Mouse (Mus musculus): Measurements from ENCODE around the gene Kcnip2.

Kcnip2 gene

GRCm38 (mm10) chr19:45815831-45816405 is at the start of gene Kcnip2:
TSS of gene Kcnip2 (minus strand) at chr19:45816061.
- ChIA-PET POLR2A (interaction anchor here in 2 of 4 experiments (0.6 to 3.8 kb wide), 17 partner anchors 11 to 638 kb away, joined by 3 to 15 read pairs (median 3); partner anchors contain the start of gene Armh3 (in 1 of the 2)), CTCF (interaction anchor here (0.6 to 3.0 kb wide), 17 partner anchors 11 to 1121 kb away, joined by 3 to 11 read pairs (median 4); partner anchors contain the start of gene Sufu (in 1 of the 4))

DNA sequence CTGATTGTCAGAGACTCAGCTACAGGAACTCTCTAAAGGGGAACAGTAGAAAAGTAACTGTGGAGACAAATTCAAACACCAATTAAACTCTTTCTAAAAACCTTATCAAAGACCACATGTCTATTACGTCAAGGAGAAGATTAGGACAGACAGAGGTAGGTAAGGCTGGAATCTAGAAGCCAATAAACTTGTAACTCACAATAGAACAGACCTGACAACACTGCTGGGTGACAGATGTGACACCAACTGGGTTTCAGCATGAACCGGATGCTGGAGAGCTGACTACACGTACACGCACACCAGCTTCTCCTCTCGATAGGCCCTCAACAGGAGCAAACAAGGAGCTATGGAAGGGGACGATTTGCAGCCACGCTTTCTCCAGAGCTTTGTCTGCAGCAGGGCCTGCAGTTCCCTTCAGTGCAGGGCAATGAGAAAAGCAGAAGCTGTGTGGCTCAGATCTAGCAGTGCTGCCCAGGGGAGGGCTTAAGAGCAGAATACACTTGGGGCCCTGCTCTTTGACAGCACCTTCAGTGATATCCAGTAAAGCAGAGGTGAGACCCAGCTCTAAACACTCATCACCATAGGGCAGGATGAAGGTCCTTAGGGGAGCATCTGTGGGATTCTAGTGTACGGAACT is 39.5 kb upstream of the Kcnip2 start:
- ChIA-PET CTCF (interaction anchor here in 1 of 4 experiments (0.6 kb wide), 1 partner anchor 80 kb away, joined by 4 read pairs; no protein-coding TSS in a partner anchor), POLR2A (interaction anchor here in 3 of 4 experiments (0.5 to 1.3 kb wide), 6 partner anchors 10 to 306 kb away, joined by 3 read pairs; no protein-coding TSS in a partner anchor)

DNA sequence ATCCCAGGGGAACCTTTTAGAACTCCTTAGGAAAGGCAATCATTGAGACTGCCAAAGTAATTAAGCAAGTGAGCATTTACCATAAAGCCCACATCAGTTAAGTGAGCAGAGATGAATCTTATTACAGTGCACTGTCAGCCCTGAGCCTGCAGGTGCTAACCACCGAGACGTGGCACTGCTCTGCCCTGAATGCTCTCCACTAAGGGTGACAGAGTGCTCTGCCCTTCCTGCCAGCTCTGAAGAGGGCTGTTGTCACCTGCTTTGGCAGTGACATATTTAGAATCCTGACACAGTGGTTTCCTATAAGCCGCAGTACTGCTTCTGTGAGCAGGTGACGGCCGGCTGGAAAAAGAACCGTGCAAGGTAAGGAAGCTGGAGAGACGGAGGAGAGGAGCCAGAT is 38.7 kb upstream of the Kcnip2 start:
- CTCF ChIA-PET: interaction anchor here in 2 of 4 experiments (0.6 to 0.8 kb wide), 2 partner anchors 81 to 160 kb away, joined by 4 read pairs; no protein-coding TSS in a partner anchor
- POLR2A ChIA-PET: interaction anchor here in 2 of 4 experiments (1.2 to 1.3 kb wide), 2 partner anchors 12 to 50 kb away, joined by 3 read pairs; no protein-coding TSS in a partner anchor

GRCm38 (mm10) chr19:45847733-45848093 is 31.9 kb upstream of the Kcnip2 start:
- ChIA-PET POLR2A (interaction anchor here in 2 of 4 experiments (0.6 to 4.1 kb wide), 5 partner anchors 10 to 495 kb away, joined by 3 to 18 read pairs (median 3); no protein-coding TSS in a partner anchor), CTCF (interaction anchor here (0.5 to 1.1 kb wide), 5 partner anchors 10 to 573 kb away, joined by 3 to 7 read pairs (median 3); no protein-coding TSS in a partner anchor)

DNA sequence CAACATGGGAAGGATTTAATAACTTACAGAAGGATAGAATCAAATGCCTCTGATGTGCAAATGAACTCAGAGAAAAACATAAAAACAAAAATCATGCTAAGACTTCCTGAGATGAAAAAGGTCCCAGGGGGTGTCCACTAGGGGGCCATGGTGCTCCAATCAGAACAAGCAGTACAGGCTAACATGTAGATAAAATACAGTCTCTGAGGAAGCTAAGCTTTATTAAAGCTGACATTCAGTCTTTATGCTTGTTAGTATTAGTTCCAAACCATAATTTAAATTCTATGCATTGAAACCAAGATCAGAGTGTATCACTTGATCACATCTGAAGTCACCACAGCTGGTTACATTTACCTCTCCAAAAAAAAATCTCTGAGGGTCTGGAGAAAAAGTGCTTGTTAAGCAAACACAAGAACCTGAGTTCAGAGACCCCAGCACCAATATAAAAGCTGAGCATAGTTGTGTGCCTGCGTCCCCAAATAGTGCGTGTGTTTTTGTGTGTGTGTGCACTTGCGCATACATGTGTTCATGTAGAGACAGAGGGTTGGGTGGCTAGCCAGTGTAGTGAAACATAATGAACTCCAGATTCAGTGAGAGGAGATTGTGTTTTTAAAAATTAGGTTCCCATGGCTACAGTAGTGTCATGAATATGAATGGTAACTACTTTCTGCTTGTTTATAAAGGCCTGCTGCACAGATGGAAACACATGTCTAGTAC is 31.3 kb upstream of the Kcnip2 start:
- POLR2A ChIA-PET: interaction anchor here in 2 of 4 experiments (0.6 to 4.1 kb wide), 5 partner anchors 11 to 496 kb away, joined by 3 to 18 read pairs (median 3); no protein-coding TSS in a partner anchor

GRCm38 (mm10) chr19:45844209-45844608 is 28.3 kb upstream of the Kcnip2 start:
- POLR2A ChIA-PET: interaction anchor here in 2 of 4 experiments (0.9 to 4.1 kb wide), 6 partner anchors 8 to 202 kb away, joined by 3 to 18 read pairs (median 3); no protein-coding TSS in a partner anchor
- CTCF ChIA-PET: interaction anchor here in 3 of 4 experiments (0.5 to 1.3 kb wide), 4 partner anchors 55 to 458 kb away, joined by 3 to 9 read pairs (median 3); partner anchors contain the start of gene Hps6 (in 1 of the 3)

More for the DNA sequence above, 31.3 kb upstream of the Kcnip2 start:
- CTCF ChIA-PET: interaction anchor here (0.5 to 2.2 kb wide), 7 partner anchors 10 to 573 kb away, joined by 3 to 10 read pairs (median 3); no protein-coding TSS in a partner anchor

DNA sequence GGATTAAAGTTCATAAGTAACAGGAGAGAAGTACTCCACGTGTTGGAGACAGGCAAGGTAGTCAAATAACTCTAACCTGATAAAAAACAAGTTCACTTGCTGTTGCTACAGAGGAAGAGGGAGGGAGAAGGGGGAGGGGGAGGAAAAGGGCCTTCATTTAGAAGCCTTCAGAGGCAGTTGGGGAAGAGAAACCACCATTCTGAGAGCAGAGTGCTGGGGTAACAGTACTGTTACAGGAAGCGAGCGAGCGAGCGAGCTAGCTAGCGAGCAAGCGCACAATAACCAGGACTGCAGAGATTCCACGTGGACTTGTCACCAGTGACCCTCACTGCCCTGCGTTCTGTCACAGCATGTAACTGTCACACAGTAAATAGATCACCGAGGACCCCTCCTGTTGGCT is 27.6 kb upstream of the Kcnip2 start:
- ChIA-PET CTCF (no interaction called here), POLR2A (interaction anchor here in 1 of 4 experiments (0.9 kb wide), 1 partner anchor 21 kb away, joined by 3 read pairs; no protein-coding TSS in a partner anchor)

DNA sequence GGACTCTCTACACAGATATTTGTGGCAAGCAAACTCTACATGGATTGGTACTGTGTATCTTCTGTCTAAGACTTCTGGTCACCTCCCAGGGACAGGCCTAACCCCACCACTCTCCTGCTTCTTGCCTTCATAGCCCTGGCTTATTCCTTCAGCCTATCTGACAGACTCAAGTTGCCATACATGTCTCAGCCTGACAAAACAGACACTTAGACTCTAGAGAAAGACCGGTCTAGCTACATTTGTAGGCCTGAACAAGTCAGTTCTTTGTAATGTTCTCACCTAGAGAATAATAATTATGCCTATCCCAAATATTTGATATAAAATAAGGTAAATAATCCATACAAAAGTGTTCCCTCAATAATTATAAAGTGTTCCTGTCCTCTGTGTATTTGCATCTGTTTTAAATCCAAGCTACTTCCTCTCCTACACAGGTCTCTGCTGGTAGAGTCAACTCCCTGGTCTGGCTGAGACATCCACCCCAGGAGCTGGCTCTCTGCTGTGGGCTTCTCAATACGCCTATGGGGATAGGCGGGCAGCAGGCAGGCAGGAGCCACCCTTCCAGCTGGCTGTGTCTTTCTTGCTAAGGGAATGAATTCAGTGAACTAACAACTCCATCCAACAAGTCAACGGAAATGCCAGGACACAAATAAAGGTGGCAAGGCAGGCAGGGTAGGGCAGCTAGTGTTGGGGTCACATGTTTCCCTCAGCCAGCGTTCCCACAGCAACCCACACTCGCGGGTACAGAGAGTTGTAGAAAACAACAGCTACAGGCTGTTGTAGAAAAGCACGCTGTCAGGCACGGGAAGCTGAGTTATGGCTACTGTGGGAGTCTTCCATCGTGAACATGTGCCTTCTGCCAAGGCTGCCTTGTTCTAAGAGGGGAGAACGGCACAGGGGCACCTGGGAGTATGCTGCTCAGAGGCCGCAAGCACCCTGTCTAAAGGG is 21.5 kb upstream of the Kcnip2 start:
- POLR2A ChIA-PET: interaction anchor here in 2 of 4 experiments (0.6 to 3.0 kb wide), 5 partner anchors 8 to 24 kb away, joined by 3 to 18 read pairs (median 3); no protein-coding TSS in a partner anchor
- CTCF ChIA-PET: no interaction called here

DNA sequence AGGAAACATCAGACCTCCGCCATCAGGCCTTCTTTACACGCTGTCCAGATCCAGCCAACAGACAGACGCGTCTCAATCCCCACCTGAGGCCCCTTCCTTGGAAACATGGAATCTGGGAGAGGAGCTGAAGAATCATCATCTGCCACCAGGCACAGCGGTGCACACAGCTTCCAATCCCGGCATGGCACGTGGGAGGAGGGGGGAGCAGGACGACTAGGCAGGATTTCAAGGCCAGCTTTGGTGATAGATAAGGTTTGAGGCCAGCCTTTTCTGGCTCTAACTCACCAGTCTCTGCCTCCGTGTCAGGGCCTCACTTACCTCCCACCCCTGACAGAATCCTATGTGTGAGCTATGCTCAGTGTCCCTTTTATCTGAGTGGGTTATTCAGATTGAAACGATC is 19.6 kb upstream of the Kcnip2 start:
- CTCF ChIA-PET: interaction anchor here in 1 of 4 experiments (1.2 kb wide), 1 partner anchor 262 kb away, joined by 5 read pairs; no protein-coding TSS in a partner anchor
- POLR2A ChIA-PET: interaction anchor here in 3 of 4 experiments (0.6 to 3.0 kb wide), 7 partner anchors 8 to 78 kb away, joined by 3 to 18 read pairs (median 3); no protein-coding TSS in a partner anchor

GRCm38 (mm10) chr19:45833665-45834064 is 17.8 kb upstream of the Kcnip2 start:
- ChIA-PET CTCF (interaction anchor here in 1 of 4 experiments (0.7 kb wide), 1 partner anchor 1058 kb away, joined by 8 read pairs; no protein-coding TSS in a partner anchor), POLR2A (interaction anchor here in 1 of 4 experiments (0.7 kb wide), 1 partner anchor 298 kb away, joined by 3 read pairs; no protein-coding TSS in a partner anchor)

- ChIA-PET POLR2A (interaction anchor here in 1 of 4 experiments (0.6 kb wide), 1 partner anchor 1035 kb away, joined by 3 read pairs; no protein-coding TSS in a partner anchor), CTCF (no interaction called here)
Measured at GRCm38 (mm10) chr19:45830679-45831078, 14.8 kb upstream of the Kcnip2 start.

DNA sequence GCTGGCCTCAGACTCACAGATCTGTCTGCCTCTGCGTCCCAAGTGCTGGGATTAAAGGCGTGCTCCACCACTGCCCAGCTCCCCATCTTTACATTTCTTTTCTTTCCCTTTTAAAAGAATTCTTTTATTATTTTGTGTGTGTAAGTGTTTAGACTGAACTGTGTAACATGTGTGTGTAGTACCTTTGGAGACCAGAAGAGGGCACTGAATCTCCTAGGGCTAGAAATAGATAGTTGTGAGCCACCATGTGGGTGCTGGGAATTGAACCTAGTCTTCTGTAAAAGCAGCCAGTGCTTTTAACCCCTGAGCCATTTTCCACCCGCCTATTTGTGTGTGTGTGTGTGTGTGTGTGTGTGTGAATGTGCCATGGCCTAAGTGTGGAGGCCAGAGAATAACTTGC is 11.9 kb upstream of the Kcnip2 start:
- ChIA-PET CTCF (interaction anchor here (0.6 to 1.3 kb wide), 9 partner anchors 9 to 709 kb away, joined by 3 to 6 read pairs (median 3); no protein-coding TSS in a partner anchor), POLR2A (interaction anchor here (0.8 to 1.9 kb wide), 8 partner anchors 8 to 1899 kb away, joined by 3 to 14 read pairs (median 4); partner anchors contain the start of gene Kcnip2 (in 1 of the 4))

- ChIA-PET CTCF (interaction anchor here (0.5 to 1.3 kb wide), 11 partner anchors 9 to 277 kb away, joined by 3 to 6 read pairs (median 3); no protein-coding TSS in a partner anchor), POLR2A (interaction anchor here (0.7 to 1.9 kb wide), 11 partner anchors 8 to 1898 kb away, joined by 3 to 14 read pairs (median 3); partner anchors contain the start of gene Kcnip2 (in 1 of the 4))
Measured at GRCm38 (mm10) chr19:45827125-45827524, 11.3 kb upstream of the Kcnip2 start.

GRCm38 (mm10) chr19:45826146-45826545 is 10.3 kb upstream of the Kcnip2 start:
- ChIA-PET POLR2A (interaction anchor here in 1 of 4 experiments (0.6 to 1.9 kb wide), 3 partner anchors 10 to 97 kb away, joined by 3 to 14 read pairs (median 4); partner anchors contain the start of gene Kcnip2), CTCF (interaction anchor here in 1 of 4 experiments (1.1 kb wide), 1 partner anchor 186 kb away, joined by 3 read pairs; no protein-coding TSS in a partner anchor)

- POLR2A ChIA-PET: interaction anchor here in 1 of 4 experiments (0.5 to 1.1 kb wide), 2 partner anchors 9 to 496 kb away, joined by 3 to 4 read pairs; no protein-coding TSS in a partner anchor
Measured at GRCm38 (mm10) chr19:45821832-45822231, 6.0 kb upstream of the Kcnip2 start.

GRCm38 (mm10) chr19:45817816-45818490 is 2.1 kb upstream of the Kcnip2 start:
- CTCF ChIA-PET: interaction anchor here in 3 of 4 experiments (0.5 to 3.0 kb wide), 7 partner anchors 9 to 209 kb away, joined by 3 to 11 read pairs (median 5); no protein-coding TSS in a partner anchor
- POLR2A ChIA-PET: interaction anchor here in 3 of 4 experiments (0.6 to 3.8 kb wide), 21 partner anchors 9 to 323 kb away, joined by 3 to 15 read pairs (median 4); partner anchors contain the start of gene Mgea5 (in 1 of the 3)

More at GRCm38 (mm10) chr19:45821832-45822231, 6.0 kb upstream of the Kcnip2 start:
- CTCF ChIA-PET: interaction anchor here in 2 of 4 experiments (0.6 to 2.1 kb wide), 4 partner anchors 14 to 504 kb away, joined by 3 to 6 read pairs (median 4); no protein-coding TSS in a partner anchor
